ENCODE assay signal across 22 mouse cellular contexts in the genomic region with DNA sequence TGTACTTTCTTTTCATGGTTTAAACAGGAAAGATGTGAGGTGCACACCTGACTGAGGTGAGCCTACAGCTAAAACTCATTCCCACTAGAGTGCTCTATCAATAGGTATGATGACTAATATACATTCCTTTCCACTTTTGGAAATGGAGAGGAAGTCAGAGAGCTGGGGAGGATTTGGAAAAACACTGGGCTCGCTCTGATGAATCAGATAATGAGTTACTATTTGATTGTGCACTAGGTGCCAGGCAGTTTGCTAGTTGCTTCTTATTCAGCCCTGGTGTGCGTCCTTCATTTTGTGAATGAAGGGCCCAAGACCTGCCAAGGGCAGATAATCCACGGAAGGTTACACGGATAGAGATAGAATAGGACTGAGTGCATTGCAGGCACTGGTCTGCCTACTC. TPM values are rescaled to one million over a fixed set of nuclear protein-coding genes. Genes with fewer than 3 reads are reported as not detected.
"Had no signal": no experiment of that assay in that cellular context is flagged by ENCODE, and none has a peak within 500 bp of the region (broad histone marks: within the 10 kb centered on the region; RNA-seq: fewer than 3 reads in every experiment).

No protein-coding gene starts in this region.

- H3K4me3 ChIP-seq: neural tube, embryonic 12.5 days; neural tube, embryonic 13.5 days; neural tube, embryonic 15.5 days; stomach, embryonic 15.5 days had no signal

- H3K27ac ChIP-seq: neural tube, embryonic 12.5 days; neural tube, embryonic 13.5 days; neural tube, embryonic 15.5 days; stomach, embryonic 15.5 days had no signal

- H3K27me3 ChIP-seq: neural tube, embryonic 12.5 days; neural tube, embryonic 13.5 days; neural tube, embryonic 15.5 days; stomach, embryonic 15.5 days had no signal

- DNase-seq: retina, postnatal 1 day; right cerebral cortex, adult 18-20 months; right cerebral cortex, postnatal 14 days; right cerebral cortex, postnatal 25 days; right cerebral cortex, postnatal 4 days; spleen, adult 18-20 months; thymus, adult 18-20 months; thymus, adult 2 months; thymus, postnatal 14 days; thymus, postnatal 25 days; thymus, postnatal 36 days; thymus, postnatal 4 days had no signal

- H3K4me2 ChIP-seq: neural tube, embryonic 12.5 days; neural tube, embryonic 13.5 days; neural tube, embryonic 15.5 days; stomach, embryonic 15.5 days had no signal

- H3K36me3 ChIP-seq: neural tube, embryonic 12.5 days; neural tube, embryonic 13.5 days; neural tube, embryonic 15.5 days; stomach, embryonic 15.5 days had no signal

- H3K9ac ChIP-seq: neural tube, embryonic 12.5 days; neural tube, embryonic 13.5 days; neural tube, embryonic 15.5 days; stomach, embryonic 15.5 days had no signal

- H3K4me1 ChIP-seq: neural tube, embryonic 12.5 days; neural tube, embryonic 13.5 days had no signal

- H3K9me3 ChIP-seq: neural tube, embryonic 12.5 days; neural tube, embryonic 13.5 days; neural tube, embryonic 15.5 days; stomach, embryonic 15.5 days had no signal

RNA-seq across cellular contexts. Expression of a gene that starts 22.3 kb away (rescaled TPM):
- total RNA-seq: neutrophil, adult 5-6 weeks had no signal
- polyA plus RNA-seq: neural tube, embryonic 12.5 days; neural tube, embryonic 13.5 days; neural tube, embryonic 14.5 days; neural tube, embryonic 15.5 days; small intestine, adult 2 months; spleen, adult 2 months; stomach, embryonic 15.5 days; thymus, adult 2 months; thymus, postnatal 0 days; urinary bladder, adult 2 months had no signal
